Mouse (Mus musculus) urinary bladder, adult 2 months (tissue): ENCODE measurements at regions not wholly inside any gene's neighbourhood (a gene's known extent, or its start where the extent isn't known, plus 50 kb on each side); places are given as distances from the start of the nearest gene placed in this dataset.
"Not testable (repeated sequence)": the region's sequence is repeated elsewhere in the genome, so short reads cannot be mapped to it uniquely, and the experiment has no call there.

Experiments
- DNase-seq: peaks from one replicate; pipeline ENCODE4 v3.0.0; 2022; ENCODE audit warnings: low spot score

DNA sequence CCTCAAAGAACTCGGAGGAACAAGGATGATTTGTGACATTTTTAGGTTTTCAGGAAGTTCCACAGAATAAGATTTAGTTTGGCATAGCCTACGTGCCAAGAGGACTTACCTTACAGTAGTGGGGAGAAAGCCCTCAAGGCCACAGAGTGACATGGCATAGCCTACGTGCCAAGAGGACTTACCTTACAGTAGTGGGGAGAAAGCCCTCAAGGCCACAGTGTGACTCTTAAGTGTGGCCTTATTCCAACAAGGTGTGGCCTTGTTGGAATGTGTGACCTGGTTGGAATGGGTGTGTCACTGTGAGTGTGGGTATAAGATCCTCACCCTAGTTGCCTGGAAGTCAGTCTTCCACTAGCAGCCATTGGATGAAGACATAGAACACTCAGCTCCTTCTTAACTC, 206.7 kb downstream of the Diras2 start:
- DNase-seq, result not testable (repeated sequence)

DNA sequence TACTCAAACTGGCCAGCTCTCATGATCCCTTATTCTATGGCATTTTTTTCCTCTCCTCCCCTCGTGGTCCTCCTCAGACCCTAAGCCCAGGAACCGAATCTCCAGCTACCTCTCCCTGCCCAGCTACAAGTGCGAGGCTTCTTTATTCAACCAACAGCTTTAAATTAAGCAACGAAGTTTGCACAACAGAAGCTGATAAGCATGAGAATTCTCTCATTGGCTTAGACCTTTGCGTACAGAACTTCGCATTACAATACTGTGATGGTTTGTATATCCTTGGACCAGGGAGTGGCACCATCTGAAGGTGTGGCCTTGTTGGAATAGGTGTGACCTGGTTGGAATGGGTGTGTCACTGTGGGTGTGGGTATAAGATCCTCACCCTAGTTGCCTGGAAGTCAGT, 205.4 kb downstream of the Diras2 start:
- DNase-seq, result not testable (repeated sequence)

DNA sequence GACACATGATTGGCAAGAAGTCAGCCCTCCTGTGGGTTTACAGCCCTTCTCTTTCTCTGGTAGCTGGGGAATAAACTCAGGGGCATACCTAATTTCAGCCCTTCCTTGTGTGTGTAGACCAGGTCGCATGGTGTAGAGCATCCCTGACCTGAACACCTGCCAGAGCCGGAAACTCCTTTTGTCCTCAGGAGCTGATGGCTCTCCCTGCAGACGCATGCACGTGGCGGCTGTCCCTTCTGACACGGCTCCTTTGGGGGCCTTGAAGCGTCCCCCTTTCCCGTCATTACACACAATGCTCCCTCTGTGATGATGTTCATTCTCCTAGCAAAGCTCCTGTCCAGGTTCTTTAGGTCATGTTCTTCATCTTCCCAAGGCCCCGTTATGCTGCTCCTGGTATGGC, 203.3 kb downstream of the Diras2 start:
- no peak for DNase-seq

DNA sequence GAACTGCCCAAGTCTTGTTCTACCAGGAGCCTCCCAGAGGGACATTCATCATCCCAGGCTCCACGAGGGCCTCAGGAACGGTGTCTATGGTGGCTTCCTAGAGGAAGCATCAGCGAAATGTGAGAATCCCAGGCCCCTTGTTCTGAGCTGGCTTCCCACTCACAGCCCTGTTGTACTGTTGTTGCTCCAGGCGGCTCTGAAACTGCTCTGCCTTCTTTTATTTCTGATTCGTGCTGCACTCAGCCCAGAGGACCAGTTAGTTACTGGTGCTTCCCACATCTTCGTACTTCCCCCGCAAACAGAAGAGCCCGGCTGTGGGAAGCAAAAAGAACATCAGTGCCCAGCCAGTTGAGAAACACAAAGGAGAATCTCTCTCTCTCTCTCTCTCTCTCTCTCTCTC, 202.3 kb downstream of the Diras2 start:
- DNase-seq, result no peak

- DNase-seq, result no peak
Observed at GRCm38 (mm10) chr13:52331068-52331467, 200.0 kb downstream of the Diras2 start.

- DNase-seq, result no peak
Observed at GRCm38 (mm10) chr13:52334962-52335361, 196.1 kb downstream of the Diras2 start.

DNA sequence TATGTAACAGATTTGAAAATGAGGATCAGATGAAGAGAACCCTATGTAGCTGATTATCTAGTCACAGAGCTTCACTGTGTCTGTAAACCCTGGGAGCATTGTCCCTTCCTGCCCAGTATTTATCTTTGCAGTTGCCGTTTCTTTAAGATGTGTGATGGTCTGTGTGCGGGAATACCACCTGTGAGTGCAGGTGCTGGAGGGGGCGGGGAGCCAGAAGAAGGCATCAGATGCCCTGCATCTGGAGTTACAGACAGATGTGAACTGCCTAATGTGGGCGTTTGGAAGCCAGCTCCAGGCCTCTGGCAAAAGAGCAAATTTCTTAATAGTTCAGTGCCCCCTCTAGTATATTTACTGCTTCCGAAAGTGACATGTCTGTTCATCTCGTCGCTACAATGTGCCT, 193.1 kb downstream of the Diras2 start:
- DNase-seq, result no peak

DNA sequence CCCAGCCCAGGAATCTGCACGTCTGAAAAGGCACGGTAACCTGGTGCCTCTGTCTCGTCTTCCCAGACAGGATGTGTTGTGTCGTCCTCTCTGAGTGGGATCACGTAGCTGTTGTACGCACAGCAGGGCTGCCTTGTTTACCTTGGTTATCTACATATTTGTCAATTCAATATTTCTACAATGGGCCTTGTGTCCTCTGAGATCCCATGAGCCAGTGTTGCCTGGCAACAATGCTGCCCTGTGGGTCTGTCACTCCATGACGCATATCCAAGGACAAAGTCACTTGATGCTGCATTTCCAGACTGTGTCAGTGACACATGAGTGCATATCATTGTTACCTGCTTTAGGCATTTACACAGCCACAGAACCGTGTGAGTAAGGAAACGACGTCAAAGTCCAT, 191.9 kb downstream of the Diras2 start:
- DNase-seq, result no peak

DNA sequence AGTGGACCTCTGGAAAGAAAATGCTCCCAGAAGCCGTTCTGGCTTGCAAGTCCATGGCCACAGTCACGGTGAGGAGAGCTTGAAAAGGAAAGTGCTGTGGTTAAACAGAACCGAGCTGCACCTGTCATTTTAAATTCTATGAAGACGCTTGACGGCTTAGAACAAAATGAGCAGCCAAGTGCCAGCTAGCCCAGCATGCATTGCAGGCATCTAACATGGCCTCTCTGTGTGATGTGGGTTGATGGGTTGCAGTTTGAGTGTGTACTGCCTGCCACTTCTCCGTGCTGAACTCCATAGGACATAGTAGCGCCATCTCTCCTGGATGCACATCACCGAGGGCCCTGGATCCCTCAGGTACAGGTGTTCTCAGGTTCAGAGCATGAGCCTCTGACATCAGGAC, 189.1 kb downstream of the Diras2 start:
- no peak for DNase-seq

- DNase-seq, result no peak
Observed at GRCm38 (mm10) chr13:52344383-52344782, 186.7 kb downstream of the Diras2 start.

DNA sequence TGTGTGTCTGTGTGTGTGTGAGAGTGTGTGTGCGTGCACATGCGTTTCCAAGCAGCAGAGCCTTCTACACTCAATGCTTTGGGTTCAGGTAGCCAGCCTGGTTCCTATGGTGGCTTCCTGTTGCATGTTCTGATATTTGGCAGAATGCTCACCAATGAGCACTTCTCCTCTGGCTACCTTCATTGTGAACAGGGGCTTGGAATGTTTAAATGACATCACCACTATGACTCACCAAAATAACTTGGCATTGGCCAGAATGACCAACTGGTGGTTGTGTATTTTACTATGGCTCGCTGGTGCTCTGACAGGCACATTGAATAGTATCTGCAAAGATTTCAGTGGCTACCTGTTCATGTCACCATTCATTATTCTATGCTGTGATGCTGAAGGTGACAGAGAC, 186.2 kb downstream of the Diras2 start:
- DNase-seq, result no peak

DNA sequence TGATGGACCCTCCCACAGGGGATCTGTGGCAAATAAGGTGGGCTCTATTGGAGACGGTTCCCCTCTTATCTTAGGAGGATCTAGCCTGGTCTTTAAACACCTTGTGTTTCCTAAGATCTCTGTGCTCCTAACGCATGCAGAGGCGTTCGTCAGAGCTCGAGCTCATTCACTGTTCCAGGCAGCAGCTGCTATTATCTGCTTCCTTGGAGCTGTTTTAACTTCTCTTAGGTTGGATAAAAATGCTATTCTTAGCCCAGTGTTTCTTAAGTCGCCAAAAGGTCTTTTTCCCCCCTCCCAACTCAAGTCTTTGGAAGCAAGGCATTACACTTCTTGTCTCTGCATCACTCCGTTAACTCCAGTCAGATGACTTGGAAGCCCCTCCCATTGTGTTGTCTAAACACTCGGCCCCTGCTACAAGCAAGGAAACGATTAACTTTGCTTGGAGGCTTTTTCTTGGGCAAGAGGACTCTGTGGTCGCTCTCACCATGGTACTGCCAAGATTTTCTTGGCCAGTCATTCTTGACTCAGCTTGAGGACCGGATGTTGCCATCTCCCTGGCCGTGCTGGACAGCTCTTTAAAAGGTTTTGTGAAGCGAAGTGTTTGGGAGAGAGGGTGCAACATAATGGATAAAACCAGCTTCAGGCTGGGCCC, 185.6 kb downstream of the Diras2 start:
- DNase-seq, result no peak

DNA sequence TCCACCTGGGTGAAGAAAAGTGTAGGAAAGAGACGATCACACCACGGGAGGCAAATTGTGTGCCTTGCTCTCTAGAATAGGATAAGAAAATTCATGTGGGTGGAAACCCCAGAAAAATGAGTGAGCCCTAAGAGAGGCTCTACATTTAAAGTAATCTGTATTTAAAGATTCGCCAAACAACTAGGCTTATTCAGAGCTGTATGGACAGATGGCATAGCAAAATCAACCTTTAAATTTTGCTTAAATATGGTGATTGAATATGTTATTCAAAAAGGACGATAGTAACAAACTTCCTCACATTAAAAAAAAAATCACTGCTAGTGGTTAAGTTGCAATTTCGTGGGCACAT, 185.1 kb downstream of the Diras2 start:
- DNase-seq, result no peak

DNA sequence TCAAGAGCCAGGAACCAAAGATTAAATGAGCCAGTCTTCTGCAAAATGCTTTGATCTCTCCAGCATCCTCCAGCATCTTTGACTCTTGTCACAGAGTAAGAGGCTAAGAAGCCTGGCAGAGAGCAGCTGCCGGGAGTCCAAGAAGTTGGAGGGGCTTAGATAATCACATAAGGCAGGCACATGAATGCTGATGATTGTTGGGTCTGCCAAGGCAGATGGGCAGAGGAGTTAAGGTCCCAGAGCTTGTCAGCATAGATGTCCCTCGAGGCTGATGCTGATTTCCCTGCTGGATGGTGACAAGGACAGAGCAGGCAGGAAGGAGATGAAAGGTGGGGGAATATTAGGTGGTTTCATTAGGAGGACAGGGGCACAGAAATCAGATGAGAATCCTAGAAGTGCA, 183.4 kb downstream of the Diras2 start:
- DNase-seq, result no peak

GRCm38 (mm10) chr13:52349606-52350005, 181.5 kb downstream of the Diras2 start:
- DNase-seq, result no peak

DNA sequence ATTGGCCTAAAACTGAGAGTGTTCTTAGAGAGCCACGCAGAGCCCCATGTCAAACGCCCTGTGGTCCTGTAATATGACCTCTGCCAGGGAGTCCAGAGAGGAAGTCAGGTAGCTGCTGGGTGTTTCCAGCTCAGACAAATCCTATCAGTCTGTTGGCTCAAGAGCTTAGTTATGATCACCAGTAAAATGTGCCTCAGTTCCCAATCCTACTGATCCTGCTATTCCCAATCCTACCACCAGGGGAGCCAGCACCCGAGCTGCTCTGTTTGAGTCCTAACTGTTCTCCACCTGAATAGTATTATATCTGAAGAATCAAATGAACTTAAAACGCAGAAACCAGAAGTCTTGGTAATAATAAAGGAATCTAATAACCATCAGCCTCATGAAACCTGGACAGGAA, 178.5 kb downstream of the Diras2 start:
- no peak for DNase-seq

DNA sequence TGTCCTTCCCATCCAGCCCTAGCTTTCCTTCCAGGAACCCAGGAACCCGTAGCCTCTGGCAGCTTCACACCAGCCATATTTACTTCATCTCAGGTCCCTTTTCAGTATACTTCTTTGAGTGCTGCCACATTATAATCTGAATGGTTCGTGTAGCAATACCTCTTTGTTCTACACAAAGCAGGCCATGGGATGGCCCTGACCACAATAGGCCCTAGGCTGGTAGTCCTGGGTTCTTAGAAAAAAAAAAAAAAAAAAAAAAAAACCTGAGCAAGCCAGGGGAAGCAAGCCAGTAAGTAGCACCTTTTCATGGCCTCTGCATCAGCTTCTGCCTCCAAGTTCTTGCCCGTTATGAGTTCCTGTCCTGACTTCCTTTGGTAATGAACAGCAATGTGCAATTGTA, 177.6 kb downstream of the Diras2 start:
- DNase-seq, result no peak

- DNase-seq, result no peak
Observed at GRCm38 (mm10) chr13:52353966-52354365, 177.1 kb downstream of the Diras2 start.

DNA sequence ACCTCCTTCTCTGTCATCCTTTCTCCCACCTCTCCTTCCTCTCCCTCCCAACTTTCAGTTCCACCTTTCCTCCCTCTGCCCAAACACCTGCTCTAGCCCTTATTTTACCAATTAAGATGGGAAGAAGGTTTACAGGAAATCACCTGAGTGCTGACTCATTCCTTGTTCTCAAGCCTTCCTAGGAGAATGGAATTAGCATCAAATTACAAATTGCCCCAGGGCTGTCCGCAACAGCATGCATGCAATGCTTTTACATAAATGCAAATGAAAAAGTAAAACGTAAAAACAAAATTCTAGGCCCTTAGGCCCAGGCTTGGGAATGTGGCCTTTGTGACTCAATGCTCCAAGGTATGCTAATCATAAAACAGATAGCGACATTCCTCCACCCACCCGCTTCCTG, 175.2 kb downstream of the Diras2 start:
- DNase-seq, result not testable (repeated sequence)

- not testable (repeated sequence) for DNase-seq
Observed at GRCm38 (mm10) chr13:52359332-52359731, 171.7 kb downstream of the Diras2 start.

- DNase-seq, result no peak
Observed at GRCm38 (mm10) chr13:52361177-52361846, 169.8 kb downstream of the Diras2 start.

- no peak for DNase-seq
Observed at GRCm38 (mm10) chr13:52362266-52362665, 168.8 kb downstream of the Diras2 start.

GRCm38 (mm10) chr13:52369851-52370250, 161.2 kb downstream of the Diras2 start:
- DNase-seq, result no peak

- DNase-seq, result no peak
Observed at GRCm38 (mm10) chr13:52371986-52372385, 159.1 kb downstream of the Diras2 start.
